Mouse (Mus musculus): ENCODE measurements at regions not wholly inside any gene's neighbourhood (a gene's known extent, or its start where the extent isn't known, plus 50 kb on each side); places are given as distances from the start of the nearest gene placed in this dataset.
A peak's percentile ranks its signal among the peaks of the same experiment; 100 is the strongest.

DNA sequence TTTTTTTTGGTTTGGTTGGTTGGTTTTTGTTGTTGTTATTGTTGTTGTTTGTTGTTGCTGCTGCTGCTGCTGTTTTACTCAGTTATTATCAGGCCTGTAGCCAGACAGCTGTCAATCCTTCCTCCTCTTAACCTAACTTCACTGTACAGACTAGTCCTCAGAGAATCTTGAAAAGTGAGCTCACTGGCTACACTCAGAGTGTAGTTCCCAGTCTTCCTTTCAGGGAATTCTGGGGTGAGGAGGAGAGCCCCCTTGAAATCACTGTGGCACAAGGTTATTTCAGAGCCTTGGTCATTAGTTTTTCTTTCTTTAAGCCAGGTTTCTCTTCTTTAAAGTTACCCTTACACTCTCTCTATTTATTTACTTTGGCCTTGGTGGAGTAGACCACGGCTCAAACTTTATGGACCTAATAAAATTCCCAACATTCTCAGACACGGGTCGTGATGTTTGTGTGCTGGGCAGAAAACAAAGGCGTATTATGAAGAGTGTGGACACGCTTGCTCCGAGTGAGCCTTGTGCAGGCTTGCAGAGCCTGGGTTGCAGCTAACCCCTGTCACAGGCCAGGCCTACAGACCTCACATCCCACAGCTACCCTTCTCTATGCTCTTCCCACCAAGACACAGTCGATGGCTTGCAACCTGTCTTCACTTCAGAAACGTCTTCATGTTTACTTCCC lies 156.9 kb upstream of the Sfrp2 start:
- WGBS = 26% methylated on average over 8 of the region's 8 CpGs
- peak overlapping the region; percentile 7; the same call in 1 of the 2 replicates for H3K27ac ChIP-seq
- H3K36me3 ChIP-seq = no peaks in the 10 kb centered on the region
- H3K27me3 ChIP-seq = no peaks in the 10 kb centered on the region
- no peak overlapping the region for H3K4me3 ChIP-seq (replicated peaks)
- ATAC-seq (replicated peaks; ENCODE audit: low FRiP score) = peak; percentile 86
- H3K9me3 ChIP-seq (replicated peaks) = no peaks in the 10 kb centered on the region
- no peak overlapping the region for H3K4me2 ChIP-seq
- H3K4me1 ChIP-seq = peaks cover 10% of the 10 kb centered on the region; the same call in 1 of the 2 replicates
- H3K9ac ChIP-seq = no peak overlapping the region

DNA sequence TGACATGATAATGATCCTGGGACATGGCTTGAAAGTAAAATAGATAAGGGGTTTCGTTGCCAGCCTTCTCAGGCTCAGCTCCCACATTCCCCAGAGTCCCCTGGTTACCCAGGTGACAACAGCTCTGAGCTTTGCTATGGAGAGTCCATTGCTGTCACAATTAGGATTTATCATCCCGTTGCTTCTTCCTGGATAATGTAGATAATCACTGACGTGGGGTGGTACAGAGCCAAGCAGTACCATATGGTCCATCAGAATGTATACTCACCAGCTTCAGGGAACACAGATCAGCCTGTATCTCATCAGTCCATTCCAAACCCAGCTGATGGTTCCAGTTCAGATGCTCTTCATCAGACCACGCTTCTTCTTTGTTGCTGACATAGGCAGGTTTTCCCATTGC lies 145.7 kb upstream of the Sfrp2 start:
- Histone ChIP-seq H3K4me2 (no peak overlapping the region), H3K4me3 (replicated peaks) (no peak overlapping the region), H3K4me1 (no peaks in the 10 kb centered on the region), H3K9ac (no peak overlapping the region), H3K36me3 (no peaks in the 10 kb centered on the region), H3K9me3 (replicated peaks) (no peaks in the 10 kb centered on the region), H3K27me3 (no peaks in the 10 kb centered on the region), H3K27ac (no peak overlapping the region)
- ATAC-seq (replicated peaks; ENCODE audit: low FRiP score) = no peak
- WGBS = 73% methylated on average over 4 of the region's 4 CpGs

DNA sequence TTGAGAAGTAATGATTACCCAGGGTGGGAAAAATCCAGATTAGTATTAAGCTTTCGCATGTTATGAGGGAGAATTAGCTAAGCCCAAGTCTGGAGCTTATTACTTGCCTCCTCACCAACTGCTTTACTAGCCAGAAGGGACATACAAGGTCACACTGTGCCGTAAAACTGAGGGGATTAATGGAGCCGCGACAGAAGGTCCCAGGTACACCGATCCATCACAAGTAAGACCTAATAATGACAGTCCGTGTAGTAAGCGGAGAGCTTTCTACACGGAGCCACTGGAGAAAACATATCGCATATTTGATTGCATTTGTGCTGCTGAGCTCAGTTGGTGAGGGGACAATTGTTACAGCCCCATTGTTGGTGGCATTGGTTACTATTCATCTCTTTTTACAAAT lies 133.1 kb upstream of the Sfrp2 start:
- no peaks in the 10 kb centered on the region for H3K36me3 ChIP-seq
- H3K9me3 ChIP-seq (replicated peaks) = no peaks in the 10 kb centered on the region
- WGBS = 66% methylated on average over 9 of the region's 9 CpGs
- no peaks in the 10 kb centered on the region for H3K4me1 ChIP-seq
- no peak overlapping the region for H3K9ac ChIP-seq
- H3K27ac ChIP-seq = no peak overlapping the region
- H3K27me3 ChIP-seq = no peaks in the 10 kb centered on the region
- ATAC-seq (replicated peaks; ENCODE audit: low FRiP score) = no peak
- no peak overlapping the region for H3K4me3 ChIP-seq (replicated peaks)
- H3K4me2 ChIP-seq = no peak overlapping the region

DNA sequence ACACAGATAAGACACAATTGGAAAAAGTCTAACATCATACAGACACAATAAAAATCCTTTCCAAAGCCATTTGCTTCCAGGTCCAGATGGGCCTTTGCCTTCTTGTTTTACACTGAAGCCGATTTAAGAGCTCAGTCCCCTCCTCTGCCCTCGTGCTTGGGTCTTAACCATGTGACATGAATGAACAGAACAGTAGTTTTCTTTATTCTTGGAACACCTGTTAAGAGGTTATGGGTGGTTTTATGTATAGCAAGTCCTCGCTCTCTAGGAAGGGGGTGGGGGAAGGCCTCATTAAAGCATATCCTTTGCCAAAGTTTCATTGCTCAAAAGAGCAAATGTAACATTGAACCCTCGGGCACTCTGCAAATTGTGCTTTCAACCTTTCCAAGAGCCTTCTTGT lies 125.7 kb upstream of the Sfrp2 start:
- Histone ChIP-seq H3K27me3 (no peaks in the 10 kb centered on the region), H3K27ac (no peak overlapping the region), H3K36me3 (no peaks in the 10 kb centered on the region), H3K4me3 (replicated peaks) (no peak overlapping the region), H3K4me2 (no peak overlapping the region), H3K9me3 (replicated peaks) (no peaks in the 10 kb centered on the region), H3K9ac (no peak overlapping the region), H3K4me1 (no peaks in the 10 kb centered on the region)
- 65% methylated on average over 4 of the region's 4 CpGs for WGBS
- no peak for ATAC-seq (replicated peaks; ENCODE audit: low FRiP score)

DNA sequence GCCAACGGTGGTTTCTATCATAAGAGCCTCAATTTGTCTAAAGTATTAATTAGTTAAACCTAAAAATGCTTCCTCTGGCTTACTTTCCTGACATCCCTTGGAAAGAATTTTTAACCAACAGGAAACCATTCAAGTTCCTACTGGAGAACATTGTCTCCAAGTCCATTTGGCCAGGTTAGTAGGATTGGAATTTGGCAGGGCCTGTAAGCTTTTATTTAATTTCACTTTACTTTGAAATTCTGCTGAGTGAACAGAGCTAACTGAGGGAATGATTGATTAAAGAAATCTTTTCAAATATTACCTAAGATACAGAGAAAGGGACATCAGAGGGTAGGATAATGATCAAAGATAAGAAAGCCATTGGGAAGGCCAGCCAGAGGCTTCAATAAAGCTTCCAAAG lies 102.4 kb upstream of the Sfrp2 start:
- no peak overlapping the region for H3K4me3 ChIP-seq (replicated peaks)
- H3K36me3 ChIP-seq = no peaks in the 10 kb centered on the region
- no peaks in the 10 kb centered on the region for H3K4me1 ChIP-seq
- H3K27ac ChIP-seq = no peak overlapping the region
- no peak overlapping the region for H3K9ac ChIP-seq
- WGBS = 93% methylated on average over 1 of the region's 1 CpGs
- no peaks in the 10 kb centered on the region for H3K27me3 ChIP-seq
- ATAC-seq (replicated peaks; ENCODE audit: low FRiP score) = no peak
- no peaks in the 10 kb centered on the region for H3K9me3 ChIP-seq (replicated peaks)
- H3K4me2 ChIP-seq = no peak overlapping the region

DNA sequence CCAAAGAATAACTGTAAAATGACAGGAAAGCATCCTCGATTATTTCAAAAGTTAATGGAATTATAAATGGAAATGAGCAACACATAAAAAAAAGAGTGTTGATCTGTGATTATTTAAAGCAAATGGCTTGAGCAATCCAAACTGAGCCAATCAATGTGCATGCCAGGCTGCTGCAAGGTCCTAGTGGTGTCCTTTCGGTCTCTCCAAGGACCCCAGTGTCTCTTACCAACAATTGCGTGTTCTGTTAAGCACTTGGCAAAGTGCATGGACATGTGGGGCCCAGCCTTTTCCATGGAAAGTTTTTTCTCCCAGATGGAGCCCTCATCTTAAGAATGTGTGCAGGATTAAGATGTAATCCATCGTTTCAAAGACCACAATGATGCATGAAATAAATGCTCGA lies 90.0 kb upstream of the Sfrp2 start:
- H3K4me2 ChIP-seq = no peak overlapping the region
- WGBS = 90% methylated on average over 5 of the region's 5 CpGs

DNA sequence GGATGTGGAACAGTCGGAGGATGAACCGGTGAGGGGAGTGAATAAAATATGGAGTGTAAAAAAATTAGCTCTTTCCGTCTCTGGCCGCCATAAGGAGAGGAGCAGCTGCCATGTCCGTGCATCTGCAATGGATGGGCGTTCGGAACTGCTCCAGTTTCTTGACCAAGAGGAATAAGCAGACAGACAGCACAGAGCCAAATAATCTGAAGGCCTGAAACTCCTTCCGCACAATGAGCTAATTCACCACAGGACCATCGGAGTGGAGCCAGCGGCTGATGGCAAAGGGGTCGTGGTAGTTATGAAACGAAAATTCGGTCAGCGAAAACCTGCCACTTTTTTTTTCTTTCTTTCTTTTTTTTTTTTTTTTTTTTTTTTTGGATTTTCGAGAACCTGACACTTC lies 79.5 kb upstream of the Sfrp2 start:
- H3K27me3 ChIP-seq = no peaks in the 10 kb centered on the region
- no peak overlapping the region for H3K4me2 ChIP-seq
- no peak overlapping the region for H3K27ac ChIP-seq
- ATAC-seq (replicated peaks; ENCODE audit: low FRiP score) = no peak
- H3K9me3 ChIP-seq (replicated peaks) = no peaks in the 10 kb centered on the region
- H3K4me3 ChIP-seq (replicated peaks) = no peak overlapping the region
- no peaks in the 10 kb centered on the region for H3K36me3 ChIP-seq
- H3K9ac ChIP-seq = no peak overlapping the region
- H3K4me1 ChIP-seq = no peaks in the 10 kb centered on the region
- WGBS = 98% methylated on average over 15 of the region's 15 CpGs

More for the DNA sequence above, 90.0 kb upstream of the Sfrp2 start:
- no peaks in the 10 kb centered on the region for H3K4me1 ChIP-seq
- H3K36me3 ChIP-seq = no peaks in the 10 kb centered on the region
- no peak for ATAC-seq (replicated peaks; ENCODE audit: low FRiP score)
- no peak overlapping the region for H3K4me3 ChIP-seq (replicated peaks)
- H3K9me3 ChIP-seq (replicated peaks) = no peaks in the 10 kb centered on the region
- no peak overlapping the region for H3K9ac ChIP-seq
- H3K27ac ChIP-seq = no peak overlapping the region
- H3K27me3 ChIP-seq = no peaks in the 10 kb centered on the region

DNA sequence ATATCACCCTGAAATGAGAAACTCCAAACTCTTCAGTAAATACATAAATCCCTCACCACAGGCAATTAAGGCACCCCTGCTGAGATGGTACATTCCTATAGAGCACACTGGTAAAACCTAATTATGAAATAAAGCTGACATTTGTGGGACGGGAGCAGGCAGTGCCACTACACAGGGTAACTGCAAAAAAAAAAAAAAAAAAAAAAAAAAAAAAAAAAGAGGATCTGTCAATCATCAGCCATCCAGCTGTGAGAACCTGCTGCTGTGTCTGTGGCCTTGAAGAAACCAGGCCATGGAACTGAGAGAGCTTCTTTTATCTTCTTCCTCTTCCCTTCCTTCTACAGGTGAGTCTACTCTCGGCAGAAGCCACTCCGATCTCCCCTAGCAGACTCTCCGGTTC lies 78.6 kb upstream of the Sfrp2 start:
- Histone ChIP-seq H3K4me3 (replicated peaks) (no peak overlapping the region), H3K27ac (no peak overlapping the region), H3K4me1 (no peaks in the 10 kb centered on the region), H3K4me2 (no peak overlapping the region), H3K9me3 (replicated peaks) (no peaks in the 10 kb centered on the region), H3K27me3 (no peaks in the 10 kb centered on the region), H3K9ac (no peak overlapping the region), H3K36me3 (no peaks in the 10 kb centered on the region)
- ATAC-seq (replicated peaks; ENCODE audit: low FRiP score) = no peak
- 80% methylated on average over 4 of the region's 4 CpGs for WGBS

DNA sequence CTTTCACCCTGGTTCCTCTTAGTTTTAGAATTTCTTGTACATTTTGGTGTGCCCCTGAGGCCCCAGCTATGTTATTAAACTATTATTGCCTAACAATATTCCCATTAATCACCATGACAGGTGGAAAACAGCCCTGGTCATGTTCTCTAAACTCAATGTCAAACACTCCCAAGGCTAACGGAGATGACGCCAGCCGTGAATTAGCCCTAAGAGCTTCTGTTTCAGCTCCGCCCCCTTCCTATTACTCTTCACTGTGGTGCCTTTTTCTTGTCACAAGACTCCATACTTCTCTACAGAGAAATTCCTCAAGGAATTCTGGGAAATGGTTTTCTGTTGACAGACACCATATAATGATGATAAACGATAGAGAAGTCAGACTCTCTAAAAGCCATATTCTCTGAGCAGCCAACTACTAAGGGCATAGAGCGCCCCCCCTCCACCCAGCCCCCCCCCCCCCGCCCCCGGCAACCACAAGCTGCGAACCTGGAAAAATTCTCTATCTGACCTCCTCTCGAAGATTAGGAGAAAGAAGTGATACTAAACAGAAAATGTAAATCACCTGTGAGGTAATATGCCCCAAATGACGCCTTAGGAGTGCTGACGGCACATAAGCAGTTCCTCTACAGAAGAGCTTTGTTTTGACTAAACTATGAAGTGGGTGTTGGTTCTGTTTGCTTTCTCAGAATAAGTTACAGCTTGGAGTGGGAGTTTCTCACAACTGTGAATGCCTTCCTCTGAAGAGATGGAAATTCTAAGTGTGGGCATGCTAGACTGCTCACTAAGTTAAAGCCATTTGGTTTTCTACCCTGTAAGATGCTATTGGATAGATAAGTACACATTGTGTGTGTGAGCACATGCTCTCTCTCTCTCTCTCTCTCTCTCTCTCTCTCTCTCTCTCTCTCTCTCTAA lies 76.8 kb upstream of the Sfrp2 start:
- Histone ChIP-seq H3K9me3 (replicated peaks) (no peaks in the 10 kb centered on the region), H3K9ac (no peak overlapping the region), H3K27me3 (no peaks in the 10 kb centered on the region), H3K4me2 (no peak overlapping the region), H3K4me3 (replicated peaks) (no peak overlapping the region), H3K27ac (no peak overlapping the region), H3K4me1 (no peaks in the 10 kb centered on the region), H3K36me3 (no peaks in the 10 kb centered on the region)
- ATAC-seq (replicated peaks; ENCODE audit: low FRiP score) = no peak
- 60% methylated on average over 12 of the region's 12 CpGs for WGBS

DNA sequence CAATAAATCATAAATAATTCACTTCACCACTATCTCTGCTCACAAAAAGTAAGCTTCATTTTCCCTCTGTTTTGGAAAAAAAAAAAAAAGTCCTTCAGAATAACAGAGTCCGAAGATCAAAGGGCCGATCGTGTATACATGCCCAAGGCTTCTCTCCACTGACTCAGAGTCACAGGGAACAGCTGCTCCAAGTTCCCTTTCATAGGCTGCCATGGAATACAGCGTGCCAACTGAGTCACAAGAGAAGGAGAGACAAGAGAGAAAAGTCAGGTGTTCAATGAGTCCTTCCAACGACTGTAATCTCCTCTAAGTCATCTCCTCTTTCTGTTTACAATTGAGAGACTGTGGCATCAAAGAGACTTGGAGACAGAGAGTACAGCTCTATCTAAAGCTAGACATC lies 71.6 kb upstream of the Sfrp2 start:
- no peak overlapping the region for H3K4me3 ChIP-seq (replicated peaks)
- no peak overlapping the region for H3K27ac ChIP-seq
- no peak for ATAC-seq (replicated peaks; ENCODE audit: low FRiP score)
- H3K27me3 ChIP-seq = no peaks in the 10 kb centered on the region
- 57% methylated on average over 5 of the region's 5 CpGs for WGBS
- H3K4me2 ChIP-seq = no peak overlapping the region
- no peaks in the 10 kb centered on the region for H3K9me3 ChIP-seq (replicated peaks)
- no peak overlapping the region for H3K9ac ChIP-seq
- H3K4me1 ChIP-seq = no peaks in the 10 kb centered on the region
- H3K36me3 ChIP-seq = no peaks in the 10 kb centered on the region

DNA sequence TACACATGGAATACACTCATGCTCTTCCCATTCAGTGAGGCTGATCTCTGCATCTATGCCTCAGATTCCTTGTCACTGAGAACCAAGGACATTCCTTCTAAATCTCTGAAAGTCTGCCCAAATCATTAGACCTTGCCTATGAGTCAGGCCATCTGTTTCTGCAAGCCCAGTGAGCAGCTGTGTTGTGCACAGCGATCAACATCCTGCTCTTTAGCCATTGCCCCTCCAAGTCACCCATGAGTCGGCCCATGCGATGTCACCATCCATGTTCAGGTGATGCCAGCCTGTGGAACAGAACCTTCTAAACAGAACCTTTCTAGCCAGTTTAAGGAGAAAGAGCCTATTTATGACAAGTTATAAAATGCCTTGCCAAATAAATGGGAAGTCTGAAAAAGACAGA lies 66.4 kb upstream of the Sfrp2 start:
- H3K9me3 ChIP-seq (replicated peaks) = no peaks in the 10 kb centered on the region
- no peaks in the 10 kb centered on the region for H3K27me3 ChIP-seq
- no peak overlapping the region for H3K4me3 ChIP-seq (replicated peaks)
- 94% methylated on average over 3 of the region's 3 CpGs for WGBS
- no peak for ATAC-seq (replicated peaks; ENCODE audit: low FRiP score)
- H3K4me2 ChIP-seq = no peak overlapping the region
- H3K9ac ChIP-seq = no peak overlapping the region
- no peak overlapping the region for H3K27ac ChIP-seq
- no peaks in the 10 kb centered on the region for H3K4me1 ChIP-seq
- no peaks in the 10 kb centered on the region for H3K36me3 ChIP-seq

DNA sequence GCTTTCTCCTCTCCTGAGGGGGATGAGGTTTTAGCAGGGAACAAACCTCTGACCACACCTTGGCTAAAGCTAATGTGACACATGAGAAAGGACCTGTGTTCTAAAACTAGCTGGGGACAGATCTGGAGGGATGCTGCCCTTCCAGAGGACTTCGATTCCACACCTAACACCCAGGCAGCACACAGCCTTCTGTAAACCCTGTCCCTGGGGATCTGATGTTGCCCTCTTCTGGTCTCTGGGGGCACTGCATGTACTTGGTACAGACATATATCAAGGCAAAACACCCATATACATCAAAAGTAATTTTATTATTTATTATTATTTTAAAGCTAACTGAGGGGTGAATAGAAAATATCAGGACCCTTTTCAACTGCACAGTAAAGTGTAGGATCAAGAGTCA lies 65.0 kb upstream of the Sfrp2 start:
- Histone ChIP-seq H3K9me3 (replicated peaks) (no peaks in the 10 kb centered on the region), H3K4me1 (no peaks in the 10 kb centered on the region), H3K27ac (no peak overlapping the region), H3K36me3 (no peaks in the 10 kb centered on the region), H3K9ac (no peak overlapping the region), H3K27me3 (no peaks in the 10 kb centered on the region), H3K4me3 (replicated peaks) (no peak overlapping the region), H3K4me2 (no peak overlapping the region)
- ATAC-seq (replicated peaks; ENCODE audit: low FRiP score) = no peak; the same call in 1 of the 2 replicates
- 59% methylated on average over 1 of the region's 1 CpGs for WGBS
